Mouse (Mus musculus) mouse trophoblast stem cell (cell line): ENCODE data around the gene Nelfa.
"Not testable (repeated sequence)": the region's sequence is repeated elsewhere in the genome, so short reads cannot be mapped to it uniquely, and the experiment has no call there.

Experiments
- in situ Hi-C, 2 experiments: fragments of 300-500 bp; cut with MseI, MboI; formaldehyde crosslinking; loops; 2 replicates in 1 of 2; 3 replicates in 1 of 2; pipeline ENCODE4 v1.15.1; 2025

The Nelfa gene

DNA sequence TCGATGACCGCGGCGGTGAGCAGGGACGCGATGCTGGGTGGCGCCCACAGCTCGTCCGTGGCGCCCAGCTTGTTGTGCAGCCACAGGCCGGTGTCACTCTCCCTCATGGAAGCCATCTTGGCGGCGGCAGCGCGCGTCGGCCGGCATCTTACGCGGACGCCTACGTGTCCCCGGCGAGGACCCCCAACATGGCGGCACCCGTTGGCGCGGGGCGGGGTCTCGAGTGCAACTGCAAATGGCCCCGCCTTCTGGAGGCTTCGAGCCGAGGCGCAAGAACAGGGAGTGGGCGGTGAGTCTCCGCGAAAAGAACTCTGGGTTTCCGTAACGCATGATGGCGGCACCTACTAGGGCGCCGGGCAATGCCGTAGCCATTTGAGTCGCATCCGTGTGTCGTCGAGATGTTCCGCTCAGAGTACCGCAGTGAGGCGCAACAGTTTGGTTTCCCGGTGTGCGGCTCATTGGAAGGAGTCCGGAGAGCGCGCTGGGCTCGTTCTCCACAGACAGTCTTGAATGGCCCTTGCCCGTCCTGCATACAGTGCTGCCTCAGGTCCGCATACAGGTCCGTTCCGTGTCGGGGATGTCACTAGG is at the start of gene Nelfa:
Gene Nelfa (minus strand): TSS at position 294 of the 588 bp plus-strand sequence.
- in situ Hi-C loops: no loop called here

GRCm38 (mm10) chr5:33983309-33984121 is 47.3 kb upstream of the Nelfa start, which contains the start of gene Gm1673:
Gene Gm1673, plus strand, starts transcription at chr5:33983433.
- in situ Hi-C loops: no loop called here

DNA sequence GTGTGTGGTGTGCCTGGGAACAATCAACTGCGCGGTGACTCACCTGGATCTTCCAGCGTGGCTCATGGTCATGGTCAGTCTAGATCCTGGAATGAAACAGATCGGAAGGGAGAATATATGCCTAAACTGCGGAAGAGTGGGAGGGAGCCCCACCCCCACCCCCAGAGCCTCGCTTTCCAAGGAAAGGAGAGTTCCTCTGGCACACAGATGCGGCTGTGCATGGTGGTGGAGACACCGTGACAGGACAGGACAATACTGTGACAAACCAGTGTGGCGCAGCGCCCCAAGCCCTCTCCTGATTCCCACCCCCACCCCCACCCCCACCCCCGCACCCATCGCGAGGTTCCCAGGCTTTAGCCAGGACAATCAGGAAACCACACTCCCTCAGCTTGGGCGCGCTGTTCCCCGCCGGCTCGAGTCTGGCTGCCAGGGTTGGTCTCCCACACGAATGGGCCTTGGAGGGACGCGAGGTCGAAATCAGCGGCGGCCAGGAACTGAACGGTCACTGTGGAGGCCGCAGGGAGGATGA is 46.6 kb upstream of the Nelfa start:
- in situ Hi-C loops: no loop called here

- in situ Hi-C loops: no loop called here
These were observed 40.1 kb upstream of the Nelfa start for GRCm38 (mm10) chr5:33976267-33976666.

DNA sequence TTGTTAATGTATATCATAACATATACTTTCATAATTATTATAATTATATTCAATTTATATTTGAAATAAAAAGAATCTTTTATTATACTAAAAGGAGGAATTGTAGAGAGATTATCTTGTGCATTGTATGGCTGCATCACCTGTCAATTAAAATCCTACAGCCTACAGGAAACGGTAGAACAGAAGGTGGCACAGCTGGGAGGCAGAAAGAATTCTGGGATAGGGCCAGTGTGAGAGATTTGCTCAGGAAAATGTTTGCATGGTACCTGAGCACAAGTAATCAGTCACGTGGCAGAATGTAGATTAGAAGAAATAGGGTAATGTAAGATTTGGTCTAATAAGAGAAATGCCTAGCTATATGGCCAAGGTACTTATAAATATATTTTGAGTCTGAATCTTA is 38.5 kb upstream of the Nelfa start:
- in situ Hi-C loops: no loop called here

DNA sequence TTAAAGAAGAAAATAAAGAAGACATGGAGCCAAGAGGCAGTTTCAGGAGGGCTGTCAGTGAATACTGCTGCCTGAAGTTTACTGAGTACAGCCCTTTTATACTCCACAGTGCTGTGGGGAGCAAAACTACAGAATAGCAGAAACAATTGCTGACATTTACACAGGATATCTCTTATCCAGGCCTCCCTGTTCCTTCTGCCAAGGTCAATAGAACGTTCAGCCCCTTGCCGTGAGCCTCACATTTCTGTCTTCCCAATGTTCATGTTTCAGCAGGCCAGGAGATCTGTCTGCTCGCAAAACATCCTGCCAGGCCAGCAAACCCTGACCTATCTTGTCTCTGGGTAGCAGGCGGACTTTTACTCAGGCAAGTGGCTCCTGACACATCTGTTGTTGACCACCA is 23.2 kb upstream of the Nelfa start:
- in situ Hi-C loops: no loop called here

DNA sequence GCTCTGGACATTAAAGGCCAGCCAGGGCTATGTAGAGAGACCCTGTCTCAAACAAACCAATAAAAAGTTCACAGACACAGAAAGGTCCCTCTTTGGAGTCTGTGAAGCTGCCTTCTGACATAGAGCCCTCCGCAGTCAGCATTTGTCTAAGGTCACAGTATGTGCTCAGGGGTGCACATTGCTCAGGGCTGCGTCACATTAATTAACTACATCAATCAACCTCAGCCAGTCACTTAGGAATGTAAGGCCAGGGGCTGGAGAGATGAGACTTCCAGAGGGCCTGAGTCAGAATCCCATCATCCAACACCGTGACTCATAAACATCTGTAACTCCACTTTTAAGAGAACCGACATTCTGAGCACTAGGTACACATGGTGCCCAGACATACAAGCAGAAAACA is 19.7 kb upstream of the Nelfa start:
- in situ Hi-C loops: no loop called here

DNA sequence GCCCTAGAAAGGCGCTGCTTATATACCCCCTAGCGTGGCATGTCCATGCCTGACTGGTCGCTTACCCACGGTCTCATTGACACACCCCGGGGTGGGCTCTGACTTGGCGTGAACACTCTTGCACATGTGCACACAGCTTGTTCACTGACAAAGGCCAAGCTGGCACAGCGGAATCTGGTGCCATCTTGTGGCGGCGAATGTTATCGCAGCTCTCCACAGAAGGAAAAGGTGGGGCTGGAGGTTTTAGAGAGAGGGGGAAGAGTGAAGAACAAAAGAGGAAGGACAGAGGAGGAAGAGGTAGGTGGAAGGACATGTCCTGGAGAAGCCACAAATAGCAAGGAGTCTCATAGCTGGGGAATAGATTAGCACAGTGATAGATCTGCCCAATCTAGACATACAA is 18.1 kb upstream of the Nelfa start:
- in situ Hi-C loops: no loop called here

GRCm38 (mm10) chr5:33953471-33954185 is 17.4 kb upstream of the Nelfa start:
- in situ Hi-C loops: no loop called here

DNA sequence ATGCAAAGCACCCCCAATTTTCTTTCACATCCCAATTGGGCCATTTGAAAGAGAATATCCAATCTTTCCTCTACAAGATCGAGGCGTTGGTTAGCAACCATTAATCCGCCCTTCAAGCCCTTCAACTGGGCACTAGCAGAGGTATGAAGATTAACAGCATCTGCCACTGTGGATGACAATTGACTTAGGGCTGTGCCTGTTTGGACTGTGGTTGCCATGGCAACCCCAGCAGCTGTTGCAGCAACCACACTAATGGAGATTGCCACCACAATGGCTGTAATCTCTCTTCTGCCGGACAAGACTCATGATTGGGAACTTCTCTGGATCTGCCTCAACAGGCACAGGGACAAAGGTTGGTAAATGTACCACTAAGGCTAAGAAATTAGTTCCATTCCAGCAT is 12.1 kb upstream of the Nelfa start:
- in situ Hi-C loops: no loop called here

DNA sequence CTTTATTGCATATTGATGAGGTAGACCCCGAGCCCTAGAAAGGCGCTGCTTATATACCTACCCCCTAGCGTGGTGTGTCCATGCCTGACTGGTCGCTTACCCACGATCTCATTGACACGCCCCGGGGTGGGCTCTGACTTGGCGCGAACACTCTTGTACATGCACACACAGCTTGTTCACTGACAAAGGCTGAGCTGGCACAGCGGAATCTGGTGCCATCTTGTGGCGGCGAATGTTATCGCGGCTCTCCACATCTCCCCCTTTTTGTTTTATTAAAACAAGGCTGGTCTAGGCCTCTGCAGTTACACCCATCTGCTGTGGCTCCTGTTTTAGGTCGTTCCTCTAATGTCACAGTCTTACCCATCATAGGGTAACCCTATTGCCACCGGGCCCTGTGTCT is 10.8 kb upstream of the Nelfa start:
- in situ Hi-C loops: not testable (repeated sequence)

- in situ Hi-C loops: no loop called here
These were observed 2.2 kb upstream of the Nelfa start for GRCm38 (mm10) chr5:33938448-33938847.

DNA sequence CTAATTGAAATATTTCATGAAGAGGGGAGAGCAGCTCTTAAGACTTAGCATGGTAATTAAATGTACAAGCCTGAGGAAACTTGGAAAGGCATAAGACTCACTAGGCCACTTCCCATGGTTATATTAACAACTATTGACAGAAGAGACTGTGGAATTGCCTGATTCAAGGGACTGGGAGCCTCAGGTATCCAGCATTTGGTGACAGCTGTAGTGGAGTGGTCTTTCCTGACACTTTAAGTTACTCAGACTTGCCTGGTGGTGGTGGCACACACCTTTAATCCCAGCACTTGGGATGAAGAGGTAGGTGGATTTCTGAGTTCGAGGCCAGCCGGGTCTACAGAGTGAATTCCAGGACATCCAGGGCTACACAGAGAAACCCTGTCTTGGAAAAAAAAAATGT is 1.0 kb upstream of the Nelfa start:
- in situ Hi-C loops: no loop called here

- in situ Hi-C loops: no loop called here
These were observed 507 bp downstream of the Nelfa start for GRCm38 (mm10) chr5:33935700-33936111.

- in situ Hi-C loops: no loop called here
These were observed 1.3 kb downstream of the Nelfa start for GRCm38 (mm10) chr5:33934877-33935276.

GRCm38 (mm10) chr5:33934081-33934480 is 2.1 kb downstream of the Nelfa start:
- in situ Hi-C loops: no loop called here

DNA sequence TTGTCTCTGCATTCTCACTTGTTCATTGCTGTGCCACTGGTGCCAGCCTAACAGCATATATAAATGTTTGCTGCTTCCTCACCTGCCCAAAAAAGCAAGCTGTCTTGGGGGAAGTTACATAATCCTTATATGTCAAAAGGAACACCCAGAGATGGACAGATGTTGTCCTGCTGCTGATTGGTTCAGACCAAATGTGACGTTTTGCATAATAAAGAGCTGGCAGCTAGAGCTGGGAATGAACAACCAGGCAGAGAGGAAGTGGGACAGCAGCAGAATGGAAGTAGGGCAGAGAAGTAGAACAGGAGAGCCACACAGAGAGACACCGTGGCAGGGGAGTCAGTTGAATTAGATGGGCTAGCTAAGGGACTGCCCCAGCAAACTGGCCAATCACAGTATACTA is 3.8 kb downstream of the Nelfa start:
- in situ Hi-C loops: no loop called here

- in situ Hi-C loops: no loop called here
These were observed 10.0 kb downstream of the Nelfa start for GRCm38 (mm10) chr5:33926170-33926569.

GRCm38 (mm10) chr5:33922566-33922965 is 13.6 kb downstream of the Nelfa start:
- in situ Hi-C loops: no loop called here

GRCm38 (mm10) chr5:33921486-33922235 is 14.6 kb downstream of the Nelfa start:
- in situ Hi-C loops: no loop called here

GRCm38 (mm10) chr5:33920924-33921323 is 15.3 kb downstream of the Nelfa start:
- in situ Hi-C loops: no loop called here

DNA sequence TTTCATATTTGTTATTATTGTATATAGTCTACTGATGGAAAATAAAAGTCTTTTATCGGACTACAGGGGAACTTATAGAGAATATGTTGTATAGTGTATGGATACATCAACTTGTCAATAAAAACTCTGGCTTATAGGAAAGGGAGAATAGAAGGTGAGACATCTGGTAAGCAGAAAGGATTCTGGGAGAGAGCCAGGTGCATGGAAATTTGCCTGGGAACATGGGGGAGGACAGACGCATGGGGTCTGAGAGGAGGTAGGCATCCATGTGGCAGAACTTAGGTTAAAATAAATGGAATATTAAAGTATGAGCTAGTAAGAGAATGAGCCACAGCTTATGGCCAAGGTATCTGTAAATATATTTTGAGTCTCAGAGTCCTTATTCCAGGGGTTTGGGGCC is 16.2 kb downstream of the Nelfa start:
- in situ Hi-C loops: no loop called here
